Mouse (Mus musculus): ENCODE data around the gene Defb38. TPM values are rescaled to one million over a fixed set of nuclear protein-coding genes. Genes with fewer than 3 reads are reported as not detected.

Defb38 gene
- not detected in 2 replicates for polyA plus RNA-seq (2016; fragmentation: Nextera tagmentation; extraction: Ambion mirVana)

GRCm38 (mm10) chr8:19026466-19026865 is at the start of gene Defb38:
TSS of gene Defb38 (minus strand) at chr8:19026566.
- H3K4me3 ChIP-seq (replicated peaks), result no peak within 1 kb of the TSS
- H3K4me2 ChIP-seq, result no peak within 1 kb of the TSS
- no peak within 1 kb of the TSS for H3K27ac ChIP-seq
- no peaks in the 10 kb centered on the region for H3K36me3 ChIP-seq (replicated peaks)
- 78% methylated on average over 1 of the region's 1 CpGs for WGBS
- no peak for ATAC-seq (ENCODE audit: low FRiP score)
- no peaks in the 10 kb centered on the region for H3K9me3 ChIP-seq
- no peaks in the 10 kb centered on the region for H3K27me3 ChIP-seq
- H3K9ac ChIP-seq, result no peak within 1 kb of the TSS
- no peaks in the 10 kb centered on the region for H3K4me1 ChIP-seq

- Histone ChIP-seq H3K4me2 (no peak overlapping the region), H3K4me3 (replicated peaks) (no peak overlapping the region), H3K36me3 (replicated peaks) (no peaks in the 10 kb centered on the region), H3K9me3 (0 out of 2 replicates have a peak, but pooled peaks cover 3% of the 10 kb centered on the region), H3K27me3 (no peaks in the 10 kb centered on the region), H3K27ac (no peak overlapping the region), H3K4me1 (no peaks in the 10 kb centered on the region), H3K9ac (no peak overlapping the region)
- 82% methylated on average over 2 of the region's 2 CpGs for WGBS
- no peak for ATAC-seq (ENCODE audit: low FRiP score)
Measured at GRCm38 (mm10) chr8:19066013-19066412, 39.6 kb upstream of the Defb38 start.

GRCm38 (mm10) chr8:19064710-19065109 is 38.3 kb upstream of the Defb38 start, which contains the start of gene Defb39:
TSS of gene Defb39 (minus strand) at chr8:19064810.
- no peak within 1 kb of the TSS for H3K4me2 ChIP-seq
- 0 out of 2 replicates have a peak, but pooled peaks cover 3% of the 10 kb centered on the region for H3K9me3 ChIP-seq
- H3K27me3 ChIP-seq, result no peaks in the 10 kb centered on the region
- ATAC-seq (ENCODE audit: low FRiP score), result no peak
- 87% methylated on average over 1 of the region's 1 CpGs for WGBS
- no peak within 1 kb of the TSS for H3K4me3 ChIP-seq (replicated peaks)
- no peak within 1 kb of the TSS for H3K9ac ChIP-seq
- H3K27ac ChIP-seq, result no peak within 1 kb of the TSS
- no peaks in the 10 kb centered on the region for H3K4me1 ChIP-seq
- no peaks in the 10 kb centered on the region for H3K36me3 ChIP-seq (replicated peaks)

GRCm38 (mm10) chr8:19062891-19063290 is 36.5 kb upstream of the Defb38 start:
- Histone ChIP-seq H3K4me1 (no peaks in the 10 kb centered on the region), H3K4me2 (no peak overlapping the region), H3K27ac (no peak overlapping the region), H3K9ac (no peak overlapping the region), H3K4me3 (replicated peaks) (no peak overlapping the region), H3K36me3 (replicated peaks) (no peaks in the 10 kb centered on the region), H3K9me3 (0 out of 2 replicates have a peak, but pooled peaks cover 3% of the 10 kb centered on the region), H3K27me3 (no peaks in the 10 kb centered on the region)
- no peak for ATAC-seq (ENCODE audit: low FRiP score)

- 94% methylated on average over 14 of the region's 14 CpGs for WGBS
- H3K9me3 ChIP-seq, result peaks cover 11% of the 10 kb centered on the region; the same call in 1 of the 2 replicates
- H3K36me3 ChIP-seq (replicated peaks), result no peaks in the 10 kb centered on the region
- no peak overlapping the region for H3K27ac ChIP-seq
- no peak overlapping the region for H3K9ac ChIP-seq
- H3K4me2 ChIP-seq, result no peak overlapping the region
- no peak for ATAC-seq (ENCODE audit: low FRiP score)
- no peaks in the 10 kb centered on the region for H3K4me1 ChIP-seq
- no peaks in the 10 kb centered on the region for H3K27me3 ChIP-seq
- no peak overlapping the region for H3K4me3 ChIP-seq (replicated peaks)
Measured at GRCm38 (mm10) chr8:19045242-19045641, 18.9 kb upstream of the Defb38 start.

Other genes with a start within 250 kb of the Defb38 start
- gene Defb40, start 48.3 kb downstream of the Defb38 start, polyA plus RNA-seq (2016; fragmentation: Nextera tagmentation; extraction: Ambion mirVana), result not detected in 2 replicates
- not detected in 2 replicates for gene Defb37, start 35.5 kb downstream of the Defb38 start, polyA plus RNA-seq (2016; fragmentation: Nextera tagmentation; extraction: Ambion mirVana)
- not detected in 2 replicates for gene Defb39, start 38.2 kb upstream of the Defb38 start, polyA plus RNA-seq (2016; fragmentation: Nextera tagmentation; extraction: Ambion mirVana)
- gene Defb12, start 88.3 kb upstream of the Defb38 start, polyA plus RNA-seq (2016; fragmentation: Nextera tagmentation; extraction: Ambion mirVana), result not detected in 2 replicates
- gene Defb34, start 97.2 kb upstream of the Defb38 start, polyA plus RNA-seq (2016; fragmentation: Nextera tagmentation; extraction: Ambion mirVana), result not detected in 2 replicates
- gene Gm45826, start 114.2 kb upstream of the Defb38 start, polyA plus RNA-seq (2016; fragmentation: Nextera tagmentation; extraction: Ambion mirVana), result not detected in 2 replicates
- gene Defb14, start 167.8 kb upstream of the Defb38 start, polyA plus RNA-seq (2016; fragmentation: Nextera tagmentation; extraction: Ambion mirVana), result not detected in 2 replicates
- not detected in 2 replicates for gene Defb4, start 172.1 kb upstream of the Defb38 start, polyA plus RNA-seq (2016; fragmentation: Nextera tagmentation; extraction: Ambion mirVana)
- gene Defb6, start 198.9 kb upstream of the Defb38 start, polyA plus RNA-seq (2016; fragmentation: Nextera tagmentation; extraction: Ambion mirVana), result not detected in 2 replicates
- not detected in 2 replicates for gene Defb46, start 213.3 kb upstream of the Defb38 start, polyA plus RNA-seq (2016; fragmentation: Nextera tagmentation; extraction: Ambion mirVana)
- not detected in 2 replicates for gene Defb5, start 221.0 kb upstream of the Defb38 start, polyA plus RNA-seq (2016; fragmentation: Nextera tagmentation; extraction: Ambion mirVana)

Measured in forebrain, embryonic 12.5 days (tissue).